Mouse (Mus musculus) gastrocnemius, postnatal 4 days (tissue): ENCODE results near the gene Cpeb4. TPM values are rescaled to one million over a fixed set of nuclear protein-coding genes. Genes with fewer than 3 reads are reported as not detected.

Experiments used
- DNase-seq, 2 experiments: peaks; one replicate each; pipeline ENCODE4 v3.0.0; 2021 to 2022; ENCODE audit warnings: low spot score in 2 of 2, mixed read lengths in 2 of 2
- long read RNA-seq, 2 experiments: library from polyadenylated mRNA; stranded (forward); transcript quantifications; one replicate each; pipeline ENCODE4 v2.0.0; 2021
- total RNA-seq, 2 experiments: library from RNA; stranded (reverse); gene quantifications; 2 replicates each; pipeline ENCODE4 v1.2.3; 2021

Cpeb4 gene
- total RNA-seq = 10 to 100 TPM; 69.5 to 76.1 TPM
- long read RNA-seq, experiment 1, full-length matches to known transcripts = 2 of 8 reads
- long read RNA-seq, experiment 1, partial matches to known transcripts = 2 of 8 reads
- long read RNA-seq, experiment 1, other reads (novel, unspliced or antisense) = 4 of 8 reads
- long read RNA-seq, experiment 2, full-length matches to known transcripts = 5 of 14 reads
- long read RNA-seq, experiment 2, partial matches to known transcripts = 5 of 14 reads
- long read RNA-seq, experiment 2, other reads (novel, unspliced or antisense) = 4 of 14 reads

- no peak for DNase-seq
Observed at GRCm38 (mm10) chr11:31871911-31872310, at the start of gene Cpeb4. Cpeb4 (plus strand) TSS chr11:31872211.

DNA sequence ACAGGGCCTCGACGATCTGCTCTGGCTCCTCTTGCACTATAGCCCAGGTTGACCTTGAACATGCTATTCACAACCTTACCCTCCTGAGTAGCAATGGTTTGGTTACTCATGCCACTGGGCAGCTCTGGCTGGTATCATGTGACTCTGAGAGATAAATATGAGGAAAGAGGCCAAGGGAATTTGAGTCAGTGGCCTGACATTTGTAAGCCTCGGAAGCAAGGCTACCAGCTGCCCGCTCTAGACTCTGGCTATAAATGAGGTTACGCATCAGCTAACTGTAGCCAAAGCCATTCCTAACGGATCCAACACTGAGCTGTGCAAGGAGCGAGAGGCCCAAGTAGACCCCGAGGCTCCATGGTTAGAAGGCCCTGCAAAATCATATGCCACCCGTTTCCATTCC is 49.5 kb upstream of the Cpeb4 start:
- DNase-seq = no peak

GRCm38 (mm10) chr11:31823513-31823912 is 48.5 kb upstream of the Cpeb4 start:
- no peak for DNase-seq

DNA sequence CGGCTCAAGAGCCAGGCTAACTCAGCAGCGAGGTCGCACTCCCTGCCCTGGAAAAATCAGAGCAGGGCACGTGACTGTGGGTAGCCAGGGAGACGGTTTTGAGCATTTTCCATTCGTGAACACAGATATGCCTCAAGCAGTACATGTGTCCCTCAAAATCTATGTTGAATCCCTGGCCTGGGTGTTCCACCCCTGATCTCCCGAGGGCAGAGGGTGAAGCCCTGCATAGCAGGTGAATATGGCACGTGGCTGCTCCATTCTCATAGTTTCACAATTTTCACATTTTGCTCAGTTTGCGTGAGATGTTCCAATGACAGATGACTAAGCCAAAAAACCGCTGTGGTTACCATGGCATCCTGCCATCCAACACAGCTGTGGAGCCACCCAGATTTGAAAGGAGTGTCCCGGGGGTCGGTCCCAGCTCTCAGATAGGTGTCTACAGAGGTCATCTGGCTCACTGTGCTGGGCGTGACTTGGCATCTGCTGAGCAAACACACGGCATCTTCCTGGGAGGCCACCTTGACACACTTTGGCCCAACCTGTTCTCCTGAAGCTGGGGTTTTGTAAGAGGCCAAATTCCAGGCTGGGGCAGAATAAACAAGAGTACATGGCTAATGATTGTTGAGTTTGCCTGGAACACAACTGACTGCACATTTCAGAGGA is 47.4 kb upstream of the Cpeb4 start:
- peak in 1 of 2 experiments; percentile 37 for DNase-seq

DNA sequence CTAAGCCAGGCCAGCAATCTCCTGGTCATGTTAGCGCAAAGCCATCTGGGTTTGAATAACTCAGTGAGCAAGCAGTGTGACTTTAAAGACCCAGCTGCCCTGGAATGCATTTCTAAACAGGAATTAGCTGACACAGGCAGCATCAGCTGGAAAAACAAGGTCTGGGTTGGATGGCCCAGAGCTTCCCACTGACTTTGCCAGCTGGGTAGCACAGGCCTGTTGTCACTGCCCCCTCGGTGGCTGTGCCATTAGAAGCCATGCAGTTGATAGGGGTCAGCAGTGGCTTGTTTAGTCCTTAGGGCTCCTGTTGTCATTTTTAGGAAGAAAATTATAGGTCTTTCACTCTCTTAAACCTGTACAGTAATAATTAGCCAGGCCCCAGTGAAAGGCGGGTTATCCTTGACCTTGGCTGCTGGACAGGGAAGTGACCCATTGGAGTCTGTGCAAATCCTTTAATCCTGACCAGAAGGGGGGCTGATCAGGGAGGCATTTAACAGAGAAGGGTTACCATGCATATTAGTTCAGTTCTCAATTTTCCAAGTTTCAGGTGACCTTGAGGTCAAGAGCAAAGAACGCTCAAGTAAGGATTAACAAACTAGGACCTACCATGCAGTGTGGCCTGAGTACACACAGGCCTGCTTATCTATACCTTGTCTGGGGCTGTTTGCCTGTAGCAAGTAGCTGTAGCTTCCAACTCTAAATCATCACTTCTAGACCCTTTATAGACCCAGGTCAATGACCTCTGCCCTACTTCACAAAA is 43.8 kb upstream of the Cpeb4 start:
- DNase-seq = peak in 1 of 2 experiments; percentile 31

- DNase-seq = no peak
Observed at GRCm38 (mm10) chr11:31828771-31829072, 43.3 kb upstream of the Cpeb4 start.

DNA sequence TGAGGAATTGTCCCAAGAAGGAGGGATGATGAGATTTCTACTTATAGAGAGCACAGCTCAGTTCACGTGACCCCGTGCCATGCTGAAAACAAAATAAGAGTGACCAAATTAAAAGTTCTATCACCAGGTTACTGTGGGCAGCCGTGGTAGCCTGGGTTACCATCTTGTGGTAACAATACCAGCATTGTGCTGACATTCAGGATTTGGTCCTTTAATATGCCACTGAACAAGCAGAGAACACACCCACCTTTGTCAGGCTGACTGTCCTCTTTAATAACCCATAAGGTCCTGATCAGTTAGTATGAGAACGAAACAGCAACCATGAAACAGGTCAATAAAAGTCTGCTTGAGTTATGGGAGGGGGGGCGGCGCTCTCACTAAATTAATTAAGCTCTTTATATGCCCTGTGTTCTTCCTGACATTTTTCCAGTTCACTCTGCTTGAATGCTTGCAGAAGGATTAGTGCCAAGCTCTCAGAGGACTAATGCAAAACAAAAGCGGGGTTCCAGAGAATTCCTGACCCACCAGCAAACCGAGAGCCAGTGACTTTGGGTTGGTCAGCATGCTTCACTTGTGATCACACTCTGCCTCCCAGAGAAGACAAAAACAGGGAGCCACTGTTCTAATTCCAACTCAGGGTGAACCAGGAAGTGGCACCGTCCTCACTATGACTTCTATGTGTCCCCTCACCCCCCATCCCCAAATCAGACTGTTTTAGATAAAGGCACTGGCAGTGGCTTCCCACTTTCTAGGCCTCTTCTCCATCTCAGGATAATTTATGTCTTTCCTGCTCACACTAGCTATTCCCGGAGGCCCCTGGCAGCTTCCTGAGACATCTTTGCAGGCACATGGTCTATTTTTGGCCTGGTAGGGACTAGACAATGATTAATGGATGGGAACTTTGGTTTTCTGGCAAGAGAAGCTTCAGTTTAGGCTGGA is 41.5 kb upstream of the Cpeb4 start:
- DNase-seq = no peak

DNA sequence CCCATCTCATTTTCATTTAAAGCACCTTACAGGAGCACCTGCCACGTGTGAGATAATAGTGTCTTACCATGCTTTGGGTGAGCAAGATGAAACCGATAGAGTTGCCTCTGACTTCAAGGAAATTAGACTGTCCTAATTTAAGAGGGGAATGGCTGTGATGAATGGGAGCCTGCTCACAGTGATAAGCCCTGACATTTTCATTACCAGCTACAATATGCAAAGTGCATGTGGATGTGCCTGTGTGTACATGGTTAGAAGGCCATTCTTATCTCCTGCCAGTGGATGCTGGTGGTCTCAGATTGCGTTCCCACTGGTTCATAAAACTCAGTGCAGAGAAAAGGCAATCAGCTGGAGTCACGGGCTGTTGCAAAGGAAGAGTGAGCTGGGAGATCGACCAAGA is 40.6 kb upstream of the Cpeb4 start:
- no peak for DNase-seq

- no peak for DNase-seq
Observed at GRCm38 (mm10) chr11:31831983-31832382, 40.0 kb upstream of the Cpeb4 start.

- DNase-seq = no peak
Observed at GRCm38 (mm10) chr11:31832439-31832980, 39.5 kb upstream of the Cpeb4 start.

DNA sequence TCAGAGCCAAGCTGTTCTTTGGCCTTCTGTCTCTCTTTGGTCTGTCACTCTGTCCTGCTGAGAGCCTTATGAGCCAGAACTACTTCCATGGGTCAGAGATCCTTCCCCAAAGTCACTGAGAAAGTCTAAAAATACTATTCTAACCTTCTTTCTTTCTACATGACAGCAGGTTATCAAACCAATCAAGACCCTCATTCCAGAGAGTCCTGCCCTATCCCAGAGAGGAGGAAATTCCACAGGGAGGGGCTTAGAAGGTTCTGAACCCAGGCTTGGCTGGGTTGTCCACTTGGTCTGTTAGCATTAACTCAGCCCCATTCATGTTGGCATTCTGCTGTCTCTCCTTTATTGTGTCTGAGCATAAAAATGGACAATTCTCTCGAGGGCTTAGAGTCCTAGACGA is 38.5 kb upstream of the Cpeb4 start:
- no peak for DNase-seq

DNA sequence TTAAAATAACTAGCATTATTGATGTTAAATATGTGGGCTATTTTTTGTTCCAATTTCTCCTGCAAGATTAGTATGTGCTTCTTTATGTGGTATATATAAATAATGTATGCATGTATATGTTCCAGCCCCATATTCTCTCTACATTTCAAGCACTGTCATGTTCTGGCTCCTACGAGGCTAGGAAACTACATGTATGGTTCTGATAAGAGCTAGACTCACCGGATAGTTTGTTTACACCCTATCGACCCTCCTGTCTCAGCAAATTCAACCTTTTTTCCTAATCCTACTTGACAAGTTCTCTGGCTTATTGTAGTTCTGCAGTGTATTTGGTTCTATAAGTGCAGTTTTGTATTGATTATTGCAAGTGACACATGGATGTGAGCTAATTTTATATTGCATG is 36.7 kb upstream of the Cpeb4 start:
- DNase-seq = no peak

DNA sequence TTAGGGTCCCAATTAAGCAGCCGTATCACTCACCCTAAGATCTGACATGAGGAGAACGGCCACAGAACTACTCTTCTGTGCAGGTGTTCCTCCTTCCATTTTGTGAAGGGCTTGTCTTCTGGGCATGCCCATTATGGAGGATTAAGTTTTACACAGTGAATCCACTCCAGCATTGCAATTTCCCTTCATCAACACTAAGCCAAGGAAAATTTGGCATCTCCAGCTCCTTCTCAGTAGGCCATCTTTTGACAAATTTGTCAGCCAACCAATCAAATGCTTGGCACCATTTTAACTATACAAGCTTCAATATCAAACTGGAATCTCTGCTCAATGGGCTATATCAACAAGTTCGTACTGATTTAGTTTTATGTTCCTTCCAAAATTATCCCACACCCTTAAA is 34.8 kb upstream of the Cpeb4 start:
- no peak for DNase-seq

- no peak for DNase-seq
Observed at GRCm38 (mm10) chr11:31837753-31838152, 34.3 kb upstream of the Cpeb4 start.

DNA sequence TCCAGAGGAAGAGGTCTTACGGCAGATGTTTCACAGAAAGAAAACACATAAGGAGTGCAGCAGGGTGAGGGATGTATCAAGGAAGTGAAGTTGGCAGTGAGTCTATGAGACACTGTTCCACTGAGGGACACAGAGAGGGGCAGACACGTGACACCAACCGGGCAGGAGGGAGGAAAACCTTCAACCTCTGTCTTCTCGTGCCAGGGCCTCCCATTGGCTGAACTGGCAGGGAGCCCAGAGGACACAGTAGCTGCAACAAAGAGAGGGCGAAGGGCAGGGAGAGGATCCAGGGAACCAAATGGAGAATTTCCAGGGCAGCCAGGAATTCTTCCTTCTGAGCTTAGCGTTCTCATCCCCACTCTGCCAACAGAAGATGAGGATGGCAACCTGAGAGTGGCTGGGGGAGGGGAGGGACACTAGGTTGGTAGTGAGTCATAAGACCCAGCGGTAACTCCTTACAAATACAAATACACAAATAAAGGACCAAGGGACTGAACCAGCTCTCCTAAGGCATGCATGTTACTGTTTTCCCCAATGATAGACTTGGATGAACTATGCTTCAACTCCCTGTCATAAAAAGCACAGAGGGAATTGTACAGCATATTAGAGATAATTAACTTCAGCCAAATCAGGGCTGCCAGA is 33.4 kb upstream of the Cpeb4 start:
- DNase-seq = peak in 1 of 2 experiments; percentile 50

DNA sequence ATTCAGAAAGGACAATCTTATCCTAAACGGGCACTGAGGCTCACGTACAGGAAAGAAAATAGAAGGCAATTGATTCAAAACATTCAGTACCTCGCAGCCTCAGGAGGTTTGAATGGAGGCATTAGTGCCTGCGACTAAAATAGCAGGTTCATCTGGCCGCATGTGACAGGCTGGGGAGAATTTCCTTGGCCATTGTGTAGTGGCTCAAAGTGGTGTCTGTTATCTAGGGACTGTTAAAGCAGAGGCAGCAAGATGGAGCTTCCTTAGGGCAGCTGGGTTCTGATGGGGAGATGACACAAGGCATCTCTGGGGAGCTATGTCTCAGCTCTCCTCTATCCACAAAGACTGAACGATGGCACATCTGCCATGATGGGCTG is 32.9 kb upstream of the Cpeb4 start:
- no peak for DNase-seq

GRCm38 (mm10) chr11:31842171-31842959 is 29.6 kb upstream of the Cpeb4 start:
- no peak for DNase-seq

DNA sequence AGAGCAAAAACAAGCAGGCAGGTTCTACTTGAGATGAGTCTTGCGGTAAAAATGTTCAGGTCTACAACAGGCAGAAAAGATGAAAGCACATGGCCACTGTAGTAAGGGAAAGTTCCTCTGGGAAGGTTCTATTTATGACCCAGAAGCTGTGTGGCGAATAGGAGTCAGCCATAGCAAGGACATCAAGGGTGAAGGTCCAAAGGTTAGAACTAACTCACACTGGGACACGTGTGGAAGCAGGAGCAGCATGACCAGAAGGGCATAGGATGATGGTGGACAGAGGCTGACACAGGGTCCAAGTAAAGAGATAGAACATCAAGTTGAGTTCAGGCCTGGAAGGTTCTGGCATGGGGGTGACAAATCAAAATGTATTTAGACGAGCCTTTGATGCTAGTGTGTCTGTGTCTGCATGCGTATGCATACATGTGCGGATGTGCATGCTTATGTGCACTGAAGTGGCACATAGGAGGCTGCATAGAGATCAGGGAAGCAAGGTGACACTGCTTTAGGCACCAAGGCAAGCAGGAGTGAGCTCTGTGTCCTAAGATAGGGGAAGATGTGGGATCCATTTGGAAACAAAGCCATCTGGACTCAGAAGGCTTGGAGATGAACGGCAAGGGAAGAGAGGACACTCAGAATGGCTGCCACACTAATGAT is 28.7 kb upstream of the Cpeb4 start:
- DNase-seq = no peak

DNA sequence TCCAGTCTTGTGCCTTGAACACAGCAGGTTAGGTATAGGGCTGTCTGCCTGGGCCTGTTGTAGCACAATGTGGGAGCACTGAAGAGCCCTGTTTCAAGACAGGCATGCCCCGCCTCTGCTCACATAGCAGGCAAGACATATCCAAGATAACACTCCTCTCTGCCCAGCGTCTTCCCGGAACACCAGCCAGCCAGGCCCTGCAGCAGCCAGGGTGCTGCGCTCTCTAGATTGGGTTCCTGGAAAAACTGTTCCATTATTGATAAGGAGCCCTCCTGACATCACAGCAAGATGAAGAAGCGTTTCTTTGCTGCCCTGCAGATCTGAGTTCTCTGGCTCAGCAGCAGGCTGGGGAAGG is 28.2 kb upstream of the Cpeb4 start:
- no peak for DNase-seq
